Mouse (Mus musculus): ENCODE data around the gene Asic1.
"Not testable (repeated sequence)": the region's sequence is repeated elsewhere in the genome, so short reads cannot be mapped to it uniquely, and the experiment has no call there.

Asic1 gene

DNA sequence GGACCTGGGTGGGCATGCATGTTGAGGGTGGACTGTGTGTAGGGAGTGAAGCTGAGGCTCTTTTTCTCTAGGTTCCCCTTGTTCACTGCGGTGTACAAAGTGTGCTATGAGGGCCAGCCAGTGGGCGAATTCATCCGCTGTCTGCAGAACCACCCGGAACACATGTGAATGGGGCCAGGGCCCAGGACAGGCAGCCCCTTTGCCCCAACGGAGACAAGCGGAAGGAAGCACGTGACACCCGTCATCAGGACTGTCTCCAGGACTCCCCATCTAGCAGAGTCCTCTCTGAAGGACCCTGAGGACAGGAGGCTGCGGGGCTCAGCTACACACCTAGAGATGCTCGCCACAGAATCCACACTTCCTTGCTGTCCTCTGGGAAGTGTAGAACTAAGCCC, 52.9 kb downstream of the Asic1 start:
- DNase-seq: no peak

DNA sequence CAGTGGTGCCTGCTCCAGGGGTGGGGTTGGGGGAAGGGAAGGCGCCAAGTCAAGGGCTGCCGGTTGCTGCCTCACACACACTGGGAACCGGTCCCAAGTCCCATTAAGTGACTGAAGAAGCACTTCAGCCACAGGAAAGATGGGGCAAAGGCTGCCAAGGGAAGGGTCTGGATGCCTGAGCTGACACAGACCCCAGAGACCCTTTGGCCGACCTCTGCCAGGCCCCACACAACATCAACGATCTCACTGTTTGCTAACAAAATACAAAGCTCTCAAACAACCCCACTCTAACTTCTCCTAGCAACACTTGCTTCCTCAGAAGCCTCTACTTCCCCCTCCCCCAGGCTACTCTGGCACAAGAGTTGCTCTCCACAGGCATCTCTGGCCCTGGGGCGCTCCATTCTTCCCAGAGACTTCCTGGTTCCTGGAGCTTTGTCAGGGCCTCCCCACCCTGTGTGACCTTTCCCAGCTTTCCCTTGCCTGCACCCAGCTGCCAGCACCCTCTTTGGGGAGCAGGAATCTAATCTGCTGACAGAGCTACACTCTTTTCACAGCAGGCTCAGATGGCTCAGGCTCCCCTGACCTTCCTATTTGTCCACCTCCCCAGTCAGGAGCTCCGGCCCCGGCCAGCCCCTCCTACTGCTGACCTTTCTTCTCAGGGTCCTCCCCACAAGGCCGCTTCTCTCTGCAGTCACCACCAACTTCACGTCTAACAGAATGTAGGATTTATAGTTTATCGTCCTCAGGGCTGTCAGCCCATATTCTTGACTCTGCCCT, 53.5 kb downstream of the Asic1 start:
- DNase-seq: peak; percentile 57

GRCm38 (mm10) chr15:99724292-99725021, 54.3 kb downstream of the Asic1 start:
- peak; percentile 68 for DNase-seq

DNA sequence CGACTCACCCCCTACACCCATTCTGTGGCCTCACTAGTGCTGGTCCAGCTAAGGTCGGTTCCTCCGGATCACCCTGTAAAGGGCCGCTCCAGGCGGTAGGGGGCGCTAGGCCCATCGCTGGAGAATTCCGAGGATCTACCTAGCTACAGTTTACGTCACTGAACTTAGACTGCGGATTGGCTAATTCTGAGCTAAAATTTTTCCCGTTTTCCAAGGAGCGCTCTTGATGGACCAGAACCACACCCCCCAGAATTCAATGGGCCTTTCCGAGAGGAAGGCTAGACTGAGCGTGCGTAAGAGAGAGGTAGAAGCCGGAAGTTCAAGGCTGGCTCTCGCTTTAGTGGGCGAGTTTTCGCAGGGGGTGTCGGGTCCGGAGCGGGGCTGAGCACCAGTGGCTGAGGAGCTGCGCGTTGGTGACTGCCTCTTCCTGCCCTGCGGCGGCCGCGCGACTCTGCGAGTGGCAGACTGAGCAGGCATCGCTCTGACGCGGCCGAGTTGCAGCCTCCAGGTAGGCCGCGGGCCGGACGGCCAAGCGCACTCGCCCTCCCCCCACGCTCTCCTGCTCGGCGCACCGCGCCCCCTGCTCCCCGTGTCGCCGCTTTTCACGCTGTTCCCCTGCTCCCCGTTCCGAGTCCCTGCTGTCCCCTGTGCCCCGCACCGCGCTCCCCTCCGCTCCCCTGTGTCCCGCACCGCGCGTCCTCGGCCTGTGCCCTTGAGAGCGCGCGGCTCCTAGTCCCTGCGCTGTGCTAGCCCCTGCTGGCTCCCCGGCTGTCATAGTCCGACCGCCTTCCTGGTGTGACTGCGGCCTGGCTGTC, 55.4 kb downstream of the Asic1 start, which contains the start of gene Cox14:
Cox14 (plus strand) TSS at position 278 of the 815 bp plus-strand sequence.
- DNase-seq: peak; percentile 92

DNA sequence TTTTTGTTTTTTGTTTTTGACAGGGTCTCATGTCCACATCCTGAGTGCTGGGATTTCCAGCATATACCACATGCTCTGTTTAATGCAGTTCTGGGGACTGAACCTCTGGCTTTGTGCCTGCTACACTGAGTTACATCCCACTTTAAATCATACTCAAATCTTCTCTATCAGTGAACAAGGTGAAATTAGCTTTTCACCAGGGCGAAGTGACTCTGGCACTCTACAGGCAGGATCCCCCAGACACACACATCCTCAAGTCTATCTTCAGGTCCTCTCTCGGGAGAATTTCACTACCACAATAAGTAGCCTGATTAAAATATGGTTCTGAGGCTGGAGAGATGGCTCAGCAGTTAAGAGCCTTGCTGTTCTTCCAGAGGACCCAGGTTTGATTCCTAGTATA, 56.4 kb downstream of the Asic1 start:
- no peak for DNase-seq

GRCm38 (mm10) chr15:99727039-99727438, 56.9 kb downstream of the Asic1 start:
- not testable (repeated sequence) for DNase-seq

DNA sequence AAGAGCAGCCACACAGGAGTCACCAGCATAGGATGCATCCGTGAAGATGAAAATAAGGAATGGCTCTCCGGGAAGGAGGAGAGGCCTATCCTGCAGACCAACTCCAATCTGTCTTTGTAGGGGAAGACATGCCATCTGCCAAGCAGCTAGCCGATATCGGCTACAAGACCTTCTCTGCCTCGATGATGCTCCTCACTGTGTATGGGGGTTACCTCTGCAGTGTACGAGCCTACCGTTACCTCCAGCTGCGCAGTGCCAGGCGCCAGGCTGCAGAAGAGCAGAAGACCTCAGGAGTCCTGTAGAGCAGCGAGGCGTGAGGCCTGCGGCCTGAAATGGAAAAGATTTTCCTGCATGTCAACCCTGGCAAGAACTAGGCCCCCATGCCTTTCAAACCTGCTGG, 57.4 kb downstream of the Asic1 start:
- no peak for DNase-seq

DNA sequence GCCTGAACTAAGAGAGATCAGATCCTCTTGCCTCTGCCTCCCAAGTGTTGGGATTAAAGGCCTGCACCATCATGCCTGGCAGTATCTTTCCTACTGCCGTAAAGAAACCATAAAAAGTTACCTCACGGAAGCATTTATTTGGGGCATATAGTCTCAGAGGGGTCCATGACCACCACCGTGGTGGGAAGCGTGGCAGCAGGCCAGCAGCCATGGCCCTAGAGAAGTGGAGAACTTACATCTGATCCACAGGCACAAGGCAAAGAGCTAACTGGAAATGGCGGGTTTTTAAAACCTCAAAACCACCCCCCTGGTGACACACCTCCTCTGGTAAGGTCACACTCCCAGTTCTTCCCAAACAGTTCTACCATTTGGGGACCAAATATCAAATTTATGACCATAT, 58.0 kb downstream of the Asic1 start:
- DNase-seq: no peak

GRCm38 (mm10) chr15:99729056-99729783, 59.1 kb downstream of the Asic1 start:
- no peak for DNase-seq

- DNase-seq: no peak
These were observed 61.0 kb downstream of the Asic1 start for GRCm38 (mm10) chr15:99731167-99731566.

GRCm38 (mm10) chr15:99731678-99732077, 61.5 kb downstream of the Asic1 start:
- DNase-seq: no peak

- DNase-seq: no peak
These were observed 63.0 kb downstream of the Asic1 start for GRCm38 (mm10) chr15:99733186-99733585.

DNA sequence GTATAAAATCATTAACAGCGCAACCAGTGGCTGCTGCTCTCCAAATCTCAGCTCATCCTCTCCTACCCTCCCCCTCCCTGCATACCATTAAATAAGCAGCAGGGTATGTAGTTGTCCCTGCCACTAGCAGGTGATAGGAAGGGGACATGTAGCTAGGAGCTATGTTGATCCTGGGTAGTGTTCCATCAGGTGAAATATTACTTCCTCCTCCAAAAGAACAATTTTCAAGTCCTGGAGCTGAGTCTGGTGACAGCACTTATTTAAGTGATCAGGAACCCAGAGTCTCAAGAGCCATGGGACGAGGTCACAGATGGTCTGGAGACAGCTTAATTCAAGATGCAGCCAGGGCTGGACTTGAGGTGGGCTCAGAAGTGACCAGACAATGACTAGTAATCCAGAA, 65.5 kb downstream of the Asic1 start:
- DNase-seq: no peak

DNA sequence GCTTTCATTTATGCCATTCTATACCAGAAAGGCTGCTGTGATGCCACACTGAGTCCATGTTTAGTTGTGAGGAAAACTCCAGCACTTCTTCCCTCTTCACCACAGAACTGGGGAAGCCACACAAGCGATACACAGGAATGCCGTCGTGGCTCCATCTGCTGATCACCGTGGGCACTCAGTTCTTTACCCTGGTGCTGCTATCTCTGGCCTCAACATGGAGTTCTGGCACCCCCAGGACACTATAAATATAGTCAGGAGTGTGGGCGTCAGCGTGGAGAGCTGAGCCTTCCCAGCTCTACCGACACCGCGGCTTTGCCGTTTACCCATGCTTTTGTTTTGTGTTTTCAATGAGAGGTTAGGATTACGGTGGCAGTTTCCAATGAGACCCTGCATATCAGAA, 66.5 kb downstream of the Asic1 start:
- no peak for DNase-seq

- DNase-seq: no peak
These were observed 70.1 kb downstream of the Asic1 start for GRCm38 (mm10) chr15:99740229-99740628.

Data from liver (tissue).